Mouse (Mus musculus) embryonic facial prominence, embryonic 15.5 days (tissue): Measurements from ENCODE around the gene Maml3. TPM values are rescaled to one million over a fixed set of nuclear protein-coding genes. Genes with fewer than 3 reads are reported as not detected.

ENCODE experiments used
- ATAC-seq: fragments of 200-750 bp; cut with Nextera tagmentation; 2 replicates; pipeline ENCODE4 v1.8.0; 2017; ENCODE audit warnings: low read depth, moderate TSS enrichment; ENCODE audit not compliant: insufficient number of reproducible peaks, low FRiP score, low TSS enrichment
- H3K27ac ChIP-seq: fragments of 300-500 bp; sonication (generic); replicated peaks from 2 replicates; pipeline ENCODE4 v1.5.1; 2015; ENCODE audit warnings: mild to moderate bottlenecking, inconsistent platforms
- H3K27me3 ChIP-seq: fragments of 300-500 bp; sonication (generic); 2 replicates; pipeline ENCODE4 v1.6.1; 2015; ENCODE audit warnings: inconsistent platforms
- H3K36me3 ChIP-seq: fragments of 300-500 bp; sonication (generic); 2 replicates; pipeline ENCODE4 v1.6.1; 2015; ENCODE audit warnings: mild to moderate bottlenecking, inconsistent platforms
- H3K4me1 ChIP-seq: fragments of 300-500 bp; sonication (generic); 2 replicates; pipeline ENCODE4 v1.6.1; 2015; ENCODE audit warnings: inconsistent platforms
- H3K4me2 ChIP-seq: fragments of 300-500 bp; sonication (generic); replicated peaks from 2 replicates; pipeline ENCODE4 v1.6.1; 2015; ENCODE audit warnings: mild to moderate bottlenecking, inconsistent platforms
- H3K4me3 ChIP-seq: fragments of 300-500 bp; sonication (generic); replicated peaks from 2 replicates; pipeline ENCODE4 v1.5.1; 2015; ENCODE audit warnings: mild to moderate bottlenecking, inconsistent platforms
- H3K9ac ChIP-seq: fragments of 300-500 bp; sonication (generic); 2 replicates; pipeline ENCODE4 v1.6.1; 2015; ENCODE audit warnings: inconsistent platforms
- H3K9me3 ChIP-seq: fragments of 300-500 bp; sonication (generic); replicated peaks from 2 replicates; pipeline ENCODE4 v1.6.1; 2016; ENCODE audit warnings: inconsistent platforms
- WGBS: fragments of 180-500 bp; shearing (Covaris S2); methylation state at CpG from one replicate; pipeline ENCODE4 v1.1.7; 2015; 5-methylcytosine and 5-hydroxymethylcytosine counted together
- polyA plus RNA-seq: library from polyadenylated mRNA; unstranded; fragments of >200 nt; fragmentation: Nextera tagmentation; extraction: Ambion mirVana; gene quantifications from 2 replicates; pipeline ENCODE4 v1.2.1, GENCODE M21; 2015

The Maml3 gene
- polyA plus RNA-seq, 1 experiment from 2014 or later, result 6.5 TPM

- H3K9me3 ChIP-seq, result no peaks in the 10 kb centered on the region
- H3K4me3 ChIP-seq, result no peak overlapping the region
- no peaks in the 10 kb centered on the region for H3K36me3 ChIP-seq
- no peak overlapping the region for H3K4me2 ChIP-seq
- WGBS, result 65% methylated on average over 6 of the region's 6 CpGs
- no peak overlapping the region for H3K27ac ChIP-seq
- no peaks in the 10 kb centered on the region for H3K27me3 ChIP-seq
- peaks cover 6% of the 10 kb centered on the region; the same call in 1 of the 2 replicates for H3K4me1 ChIP-seq
- no peak overlapping the region for H3K9ac ChIP-seq
- ATAC-seq, result no peak
These were observed 177.8 kb downstream of the Maml3 start for GRCm38 (mm10) chr3:51927043-51927442.

GRCm38 (mm10) chr3:51925758-51926157 is 179.1 kb downstream of the Maml3 start:
- WGBS, result 63% methylated on average over 2 of the region's 2 CpGs
- no peak overlapping the region for H3K4me3 ChIP-seq
- no peak for ATAC-seq

GRCm38 (mm10) chr3:51924636-51925035 is 180.2 kb downstream of the Maml3 start:
- H3K4me2 ChIP-seq, result no peak overlapping the region
- WGBS, result 72% methylated on average over 5 of the region's 5 CpGs
- H3K9ac ChIP-seq, result no peak overlapping the region
- no peaks in the 10 kb centered on the region for H3K36me3 ChIP-seq
- no peaks in the 10 kb centered on the region for H3K27me3 ChIP-seq
- no peak for ATAC-seq
- H3K4me1 ChIP-seq, result peaks cover 6% of the 10 kb centered on the region; the same call in 1 of the 2 replicates
- H3K4me3 ChIP-seq, result no peak overlapping the region
- H3K27ac ChIP-seq, result no peak overlapping the region
- no peaks in the 10 kb centered on the region for H3K9me3 ChIP-seq

More at GRCm38 (mm10) chr3:51925758-51926157, 179.1 kb downstream of the Maml3 start:
- Histone ChIP-seq H3K9me3 (no peaks in the 10 kb centered on the region), H3K4me2 (no peak overlapping the region), H3K27ac (no peak overlapping the region), H3K36me3 (no peaks in the 10 kb centered on the region), H3K27me3 (no peaks in the 10 kb centered on the region), H3K9ac (no peak overlapping the region), H3K4me1 (peaks cover 6% of the 10 kb centered on the region; the same call in 1 of the 2 replicates)

GRCm38 (mm10) chr3:51923800-51924199 is 181.1 kb downstream of the Maml3 start:
- WGBS, result 75% methylated on average over 6 of the region's 6 CpGs
- ATAC-seq, result no peak

GRCm38 (mm10) chr3:51916902-51917301 is 188.0 kb downstream of the Maml3 start:
- no peak overlapping the region for H3K9ac ChIP-seq
- no peaks in the 10 kb centered on the region for H3K36me3 ChIP-seq
- no peak overlapping the region for H3K4me2 ChIP-seq
- H3K9me3 ChIP-seq, result no peaks in the 10 kb centered on the region
- H3K4me3 ChIP-seq, result no peak overlapping the region
- peaks cover 18% of the 10 kb centered on the region; the same call in 1 of the 2 replicates for H3K4me1 ChIP-seq
- no peak for ATAC-seq
- WGBS, result 95% methylated on average over 4 of the region's 4 CpGs
- no peaks in the 10 kb centered on the region for H3K27me3 ChIP-seq
- H3K27ac ChIP-seq, result no peak overlapping the region

More at GRCm38 (mm10) chr3:51923800-51924199, 181.1 kb downstream of the Maml3 start:
- H3K36me3 ChIP-seq, result no peaks in the 10 kb centered on the region
- no peak overlapping the region for H3K9ac ChIP-seq
- no peaks in the 10 kb centered on the region for H3K9me3 ChIP-seq
- H3K4me2 ChIP-seq, result no peak overlapping the region
- no peaks in the 10 kb centered on the region for H3K27me3 ChIP-seq
- H3K27ac ChIP-seq, result no peak overlapping the region
- H3K4me3 ChIP-seq, result no peak overlapping the region
- H3K4me1 ChIP-seq, result peaks cover 6% of the 10 kb centered on the region; the same call in 1 of the 2 replicates

- Histone ChIP-seq H3K4me2 (no peak overlapping the region), H3K9me3 (no peaks in the 10 kb centered on the region), H3K36me3 (no peaks in the 10 kb centered on the region), H3K4me1 (peaks cover 18% of the 10 kb centered on the region; the same call in 1 of the 2 replicates), H3K9ac (no peak overlapping the region), H3K27ac (peak overlapping the region; percentile 58), H3K4me3 (no peak overlapping the region), H3K27me3 (no peaks in the 10 kb centered on the region)
- peak; percentile 68 for ATAC-seq
- WGBS, result 30% methylated on average over 10 of the region's 10 CpGs
These were observed 188.6 kb downstream of the Maml3 start for GRCm38 (mm10) chr3:51916060-51916870.

GRCm38 (mm10) chr3:51915415-51915814 is 189.5 kb downstream of the Maml3 start:
- 69% methylated on average over 1 of the region's 1 CpGs for WGBS
- no peak overlapping the region for H3K4me3 ChIP-seq
- no peaks in the 10 kb centered on the region for H3K27me3 ChIP-seq
- H3K36me3 ChIP-seq, result no peaks in the 10 kb centered on the region
- peaks cover 18% of the 10 kb centered on the region; the same call in 1 of the 2 replicates for H3K4me1 ChIP-seq
- no peak for ATAC-seq
- H3K9me3 ChIP-seq, result no peaks in the 10 kb centered on the region
- H3K9ac ChIP-seq, result no peak overlapping the region
- H3K27ac ChIP-seq, result no peak overlapping the region
- H3K4me2 ChIP-seq, result no peak overlapping the region

- Histone ChIP-seq H3K4me3 (no peak overlapping the region), H3K27ac (no peak overlapping the region), H3K9me3 (no peaks in the 10 kb centered on the region), H3K9ac (no peak overlapping the region), H3K27me3 (no peaks in the 10 kb centered on the region), H3K36me3 (no peaks in the 10 kb centered on the region), H3K4me2 (no peak overlapping the region), H3K4me1 (peaks cover 18% of the 10 kb centered on the region; the same call in 1 of the 2 replicates)
- no peak for ATAC-seq
- WGBS, result 76% methylated on average over 4 of the region's 4 CpGs
These were observed 190.0 kb downstream of the Maml3 start for GRCm38 (mm10) chr3:51914900-51915299.

GRCm38 (mm10) chr3:51913498-51913897 is 191.4 kb downstream of the Maml3 start:
- no peaks in the 10 kb centered on the region for H3K27me3 ChIP-seq
- ATAC-seq, result no peak
- no peaks in the 10 kb centered on the region for H3K36me3 ChIP-seq
- 85% methylated on average over 8 of the region's 8 CpGs for WGBS
- no peaks in the 10 kb centered on the region for H3K9me3 ChIP-seq
- no peak overlapping the region for H3K9ac ChIP-seq
- no peak overlapping the region for H3K4me3 ChIP-seq
- H3K4me2 ChIP-seq, result no peak overlapping the region
- H3K4me1 ChIP-seq, result peaks cover 23% of the 10 kb centered on the region
- no peak overlapping the region for H3K27ac ChIP-seq

- Histone ChIP-seq H3K9ac (no peak overlapping the region), H3K27ac (no peak overlapping the region), H3K4me1 (peaks cover 32% of the 10 kb centered on the region), H3K9me3 (no peaks in the 10 kb centered on the region), H3K4me2 (no peak overlapping the region), H3K4me3 (no peak overlapping the region), H3K36me3 (no peaks in the 10 kb centered on the region), H3K27me3 (no peaks in the 10 kb centered on the region)
- no peak for ATAC-seq
- 52% methylated on average over 8 of the region's 8 CpGs for WGBS
These were observed 192.7 kb downstream of the Maml3 start for GRCm38 (mm10) chr3:51912214-51912613.

- Histone ChIP-seq H3K27me3 (no peaks in the 10 kb centered on the region), H3K9ac (no peak overlapping the region), H3K36me3 (no peaks in the 10 kb centered on the region), H3K4me3 (no peak overlapping the region), H3K4me2 (0 out of 2 replicates have a peak overlapping the region, but pooled peaks have one; percentile 19), H3K4me1 (peaks cover 34% of the 10 kb centered on the region), H3K9me3 (no peaks in the 10 kb centered on the region), H3K27ac (peak overlapping the region; percentile 63; the same call in 1 of the 2 replicates)
- ATAC-seq, result no peak
- 19% methylated on average over 14 of the region's 14 CpGs for WGBS
These were observed 196.4 kb downstream of the Maml3 start for GRCm38 (mm10) chr3:51908437-51908990.
